Mouse (Mus musculus) CH12.LX (cell line): Measurements from ENCODE around the gene Slc6a18. TPM values are rescaled to one million over a fixed set of nuclear protein-coding genes. Genes with fewer than 3 reads are reported as not detected.

Source experiments
- DNase-seq: peaks from one replicate; pipeline ENCODE4 v3.0.0-alpha.2; 2013; ENCODE audit errors: extremely low read depth
- H3K27ac ChIP-seq: 2 replicates; pipeline ENCODE4 v1.5.1; 2012; ENCODE audit warnings: low read depth, mild to moderate bottlenecking, control low read depth, moderate library complexity; ENCODE audit not compliant: insufficient read depth
- H3K27me3 ChIP-seq: replicated peaks from 2 replicates; pipeline ENCODE3; 2012; ENCODE audit warnings: inconsistent platforms
- H3K36me3 ChIP-seq, 2 experiments: replicated peaks in 1 of 2; 2 replicates each; pipeline versions ENCODE3 to v1.6.1; 2012; ENCODE audit warnings: inconsistent platforms in 1 of 2, low read length in 1 of 2, mild to moderate bottlenecking in 1 of 2, mixed read lengths in 1 of 2, moderate library complexity in 1 of 2; ENCODE audit not compliant: control insufficient read depth in 1 of 2, insufficient read depth in 1 of 2
- H3K4me1 ChIP-seq, 2 experiments: 2 replicates each; pipeline ENCODE4 v1.6.1; 2012; ENCODE audit warnings: inconsistent platforms in 1 of 2, moderate library complexity in 1 of 2; ENCODE audit not compliant: insufficient read depth in 2 of 2, control insufficient read depth in 1 of 2
- H3K4me2 ChIP-seq: 2 replicates; pipeline ENCODE4 v1.6.1; 2012; ENCODE audit warnings: low read depth, mild to moderate bottlenecking, control low read depth; ENCODE audit not compliant: poor library complexity, insufficient read depth, severe bottlenecking
- H3K4me3 ChIP-seq, 3 experiments: fragments of 150-350 bp in 1 of 3; sonication (generic) in 1 of 3; replicated peaks in 1 of 3; 2 replicates each; pipeline versions ENCODE3 to v1.5.1; 2011 to 2012; ENCODE audit warnings: low read depth in 2 of 3, low read length in 2 of 3, mild to moderate bottlenecking in 2 of 3, moderate library complexity in 2 of 3, control low read depth in 1 of 3, improper control_type of control experiment in 1 of 3, inconsistent platforms in 1 of 3, mixed read lengths in 1 of 3; ENCODE audit not compliant: poor library complexity in 1 of 3
- H3K79me2 ChIP-seq: replicated peaks from 2 replicates; pipeline ENCODE4 v1.6.1; 2012; ENCODE audit warnings: mild to moderate bottlenecking, moderate library complexity; ENCODE audit not compliant: control insufficient read depth, poor library complexity, insufficient read depth, severe bottlenecking; ENCODE audit errors: extremely low read depth
- H3K9ac ChIP-seq: 2 replicates; pipeline ENCODE4 v1.6.1; 2012; ENCODE audit warnings: low read depth, mild to moderate bottlenecking, control low read depth, moderate library complexity; ENCODE audit not compliant: insufficient read depth
- H3K9me3 ChIP-seq: replicated peaks from 2 replicates; pipeline ENCODE3; 2012; ENCODE audit warnings: low read length, inconsistent platforms, mixed read lengths
- BHLHE40 ChIP-seq: IDR thresholded peaks from 2 replicates; pipeline ENCODE4 v1.6.1; 2011; ENCODE audit warnings: mild to moderate bottlenecking, low read depth, low read length, improper control_type of control experiment
- CHD2 ChIP-seq: IDR thresholded peaks from 2 replicates; pipeline ENCODE4 v1.6.1; 2011; ENCODE audit warnings: low read length, improper control_type of control experiment
- ELF1 ChIP-seq: IDR thresholded peaks from 2 replicates; pipeline ENCODE4 v1.6.1; 2014; ENCODE audit warnings: low read depth, mild to moderate bottlenecking, inconsistent platforms, low read length, improper control_type of control experiment
- POLR2A ChIP-seq: IDR thresholded peaks from 2 replicates; pipeline ENCODE4 v1.6.1; 2011; ENCODE audit warnings: low read depth, mild to moderate bottlenecking, improper control_type of control experiment, low read length
- TCF12 ChIP-seq: IDR thresholded peaks from 2 replicates; pipeline ENCODE4 v1.6.1; 2014; ENCODE audit warnings: low read depth, mild to moderate bottlenecking, inconsistent platforms, low read length, improper control_type of control experiment
- USF2 ChIP-seq: conservative IDR thresholded peaks from 2 replicates; pipeline ENCODE4 v1.6.1; 2011; ENCODE audit warnings: low read depth, low read length, improper control_type of control experiment
- ZNF384 ChIP-seq: IDR thresholded peaks from 2 replicates; pipeline ENCODE4 v1.6.1; 2012; ENCODE audit warnings: low read depth, low read length, improper control_type of control experiment, inconsistent platforms
- dilution Hi-C: fragments of 300-500 bp; cut with MboI; formaldehyde crosslinking; loops from 2 replicates; pipeline ENCODE4 v1.14.3; 2020; ENCODE audit warnings: low sequenced_read_pairs; ENCODE audit not compliant: extremely low pct_unique_long_range_greater_than_20kb, extremely low pct_ligation_motif_present
- in situ Hi-C: fragments of 300-500 bp; cut with MboI; formaldehyde crosslinking; loops from 3 replicates; pipeline ENCODE4 v1.14.3; 2019; ENCODE audit warnings: low sequenced_read_pairs, low pct_ligation_motif_present, low pct_unique_long_range_greater_than_20kb, mixed read lengths
- polyA plus RNA-seq: library from polyadenylated mRNA; unstranded; fragments of >175 nt; gene quantifications from 2 replicates; pipeline ENCODE4 v1.2.1, GENCODE M21; 2012; ENCODE audit warnings: low read depth; ENCODE audit not compliant: insufficient read length
- total RNA-seq, 2 experiments: library from RNA; depleted of rRNA; stranded (reverse); fragments of 300-350 nt in 1 of 2; fragments of >200 nt in 1 of 2; gene quantifications; 2 replicates each; pipeline ENCODE4 v1.2.3; 2012 to 2014

Gene Slc6a18
- total and polyA plus RNA-seq, 3 experiments = not detected

DNA sequence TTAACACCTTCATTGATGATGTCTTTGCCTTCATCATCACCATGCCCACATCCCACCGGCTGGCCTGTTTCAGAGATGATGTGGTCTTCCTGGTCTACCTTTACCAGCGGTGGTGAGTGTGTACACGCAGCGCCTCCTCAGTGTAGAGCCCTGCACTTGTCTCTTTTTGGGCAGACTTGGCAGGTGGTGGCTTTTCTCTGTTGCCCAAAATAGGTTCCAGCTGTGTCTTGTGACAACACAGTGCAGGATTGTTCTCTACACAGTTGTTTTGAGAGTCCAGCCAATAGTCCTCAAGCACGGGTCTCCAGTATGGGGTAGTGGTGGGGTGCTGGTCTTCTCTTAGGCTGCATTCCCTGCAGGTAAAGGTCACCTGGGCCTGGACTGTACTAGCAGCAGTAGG, 59.4 kb downstream of the Slc6a18 start:
- dilution Hi-C loops = no loop called here
- Histone ChIP-seq H3K36me3 (peaks cover 78 to 93% of the 10 kb centered on the region in 2 experiments), H3K4me2 (no peak overlapping the region), H3K4me1 (no peaks in the 10 kb centered on the region), H3K27ac (no peak overlapping the region), H3K9me3 (no peaks in the 10 kb centered on the region), H3K27me3 (no peaks in the 10 kb centered on the region), H3K9ac (no peak overlapping the region), H3K79me2 (no peaks in the 10 kb centered on the region), H3K4me3 (no peak overlapping the region)
- TF ChIP-seq USF2 (no peak), POLR2A (no peak), BHLHE40 (no peak), TCF12 (no peak), CHD2 (no peak), ELF1 (no peak), ZNF384 (no peak)
- DNase-seq = no peak
- in situ Hi-C loops = no loop called here

Other genes with a start within 250 kb of the Slc6a18 start
- gene Lpcat1, start 210.8 kb downstream of the Slc6a18 start, total RNA-seq (2012; rRNA removed) = 22.6 and 24.4 TPM in 2 replicates
- gene Lpcat1, start 210.8 kb downstream of the Slc6a18 start, total RNA-seq (2014; rRNA removed) = 36.2 and 40.4 TPM in 2 replicates
- gene Lpcat1, start 210.8 kb downstream of the Slc6a18 start, polyA plus RNA-seq = 33.2 and 36.9 TPM in 2 replicates
- not detected in 2 replicates for gene Slc6a3, start 141.3 kb downstream of the Slc6a18 start, total RNA-seq (2012; rRNA removed)
- not detected in 2 replicates for gene Slc6a3, start 141.3 kb downstream of the Slc6a18 start, total RNA-seq (2014; rRNA removed)
- gene Slc6a3, start 141.3 kb downstream of the Slc6a18 start, polyA plus RNA-seq = not detected in 2 replicates
- gene Clptm1l, start 74.0 kb downstream of the Slc6a18 start, total RNA-seq (2012; rRNA removed) = 112 and 137 TPM in 2 replicates
- gene Clptm1l, start 74.0 kb downstream of the Slc6a18 start, total RNA-seq (2014; rRNA removed) = 203 and 219 TPM in 2 replicates
- gene Clptm1l, start 74.0 kb downstream of the Slc6a18 start, polyA plus RNA-seq = 121 and 143 TPM in 2 replicates
- gene Tert, start 51.1 kb downstream of the Slc6a18 start, total RNA-seq (2012; rRNA removed) = 9.1 and 9.8 TPM in 2 replicates
- gene Tert, start 51.1 kb downstream of the Slc6a18 start, total RNA-seq (2014; rRNA removed) = 3.8 and 5.6 TPM in 2 replicates
- gene Tert, start 51.1 kb downstream of the Slc6a18 start, polyA plus RNA-seq = 5.8 and 9.3 TPM in 2 replicates
- 0.13 TPM in 1 of 2 replicates, not detected in the other for gene Slc6a19, start 26.8 kb upstream of the Slc6a18 start, total RNA-seq (2012; rRNA removed)
- gene Slc6a19, start 26.8 kb upstream of the Slc6a18 start, total RNA-seq (2014; rRNA removed) = not detected in 2 replicates
- 0.13 TPM in 1 of 2 replicates, not detected in the other for gene Slc6a19, start 26.8 kb upstream of the Slc6a18 start, polyA plus RNA-seq
- 2.5 and 2.6 TPM in 2 replicates for gene Slc12a7, start 55.1 kb upstream of the Slc6a18 start, total RNA-seq (2012; rRNA removed)
- gene Slc12a7, start 55.1 kb upstream of the Slc6a18 start, total RNA-seq (2014; rRNA removed) = 0.92 and 1.0 TPM in 2 replicates
- 2.6 and 5.8 TPM in 2 replicates for gene Slc12a7, start 55.1 kb upstream of the Slc6a18 start, polyA plus RNA-seq
- not detected in 2 replicates for gene Nkd2, start 169.6 kb upstream of the Slc6a18 start, total RNA-seq (2012; rRNA removed)
- gene Nkd2, start 169.6 kb upstream of the Slc6a18 start, total RNA-seq (2014; rRNA removed) = not detected in 2 replicates
- not detected in 2 replicates for gene Nkd2, start 169.6 kb upstream of the Slc6a18 start, polyA plus RNA-seq